Mouse (Mus musculus): Measurements from ENCODE around the gene Brox. TPM values are rescaled to one million over a fixed set of nuclear protein-coding genes. Genes with fewer than 3 reads are reported as not detected.
A peak's percentile ranks its signal among the peaks of the same experiment; 100 is the strongest.
"Not testable (repeated sequence)": the region's sequence is repeated elsewhere in the genome, so short reads cannot be mapped to it uniquely, and the experiment has no call there.

Brox gene
- polyA plus RNA-seq, 1 experiment, result 0.35 TPM

GRCm38 (mm10) chr1:183315783-183316182 lies 18.7 kb upstream of the Brox start:
- no peaks in the 10 kb centered on the region for H3K9me3 ChIP-seq (ENCODE audit: control insufficient read depth, low read length)
- H3K4me1 ChIP-seq (ENCODE audit: control insufficient read depth), result no peaks in the 10 kb centered on the region
- peaks cover 95% of the 10 kb centered on the region for H3K36me3 ChIP-seq (ENCODE audit: control insufficient read depth)
- TF ChIP-seq TAL1 (IDR thresholded peaks at IDR 0.05; ENCODE audit: low read length) (no peak), GATA1 (IDR thresholded peaks at IDR 0.05; ENCODE audit: low read length) (no peak)
- no peaks in the 10 kb centered on the region for H3K27me3 ChIP-seq (ENCODE audit: control insufficient read depth)
- no peak overlapping the region for H3K4me3 ChIP-seq (replicated peaks)

- Histone ChIP-seq H3K4me3 (replicated peaks) (no peak overlapping the region), H3K4me1 (ENCODE audit: control insufficient read depth) (no peaks in the 10 kb centered on the region), H3K27me3 (ENCODE audit: control insufficient read depth) (no peaks in the 10 kb centered on the region), H3K9me3 (ENCODE audit: control insufficient read depth, low read length) (no peaks in the 10 kb centered on the region), H3K36me3 (ENCODE audit: control insufficient read depth) (peaks cover 92% of the 10 kb centered on the region)
- TF ChIP-seq GATA1 (IDR thresholded peaks at IDR 0.05; ENCODE audit: low read length) (no peak), TAL1 (IDR thresholded peaks at IDR 0.05; ENCODE audit: low read length) (no peak)
Observed at GRCm38 (mm10) chr1:183312076-183312475, 15.0 kb upstream of the Brox start.

GRCm38 (mm10) chr1:183309601-183310000 lies 12.5 kb upstream of the Brox start:
- not testable (repeated sequence) for H3K4me1 ChIP-seq (ENCODE audit: control insufficient read depth); H3K4me3 ChIP-seq (replicated peaks); H3K27me3 ChIP-seq (ENCODE audit: control insufficient read depth); H3K9me3 ChIP-seq (ENCODE audit: control insufficient read depth, low read length)
- H3K36me3 ChIP-seq (ENCODE audit: control insufficient read depth), result peaks cover 83% of the 10 kb centered on the region

GRCm38 (mm10) chr1:183308476-183308875 lies 11.4 kb upstream of the Brox start:
- H3K27me3 ChIP-seq (ENCODE audit: control insufficient read depth), result no peaks in the 10 kb centered on the region
- H3K4me1 ChIP-seq (ENCODE audit: control insufficient read depth), result no peaks in the 10 kb centered on the region
- peaks cover 77% of the 10 kb centered on the region for H3K36me3 ChIP-seq (ENCODE audit: control insufficient read depth)
- TF ChIP-seq TAL1 (IDR thresholded peaks at IDR 0.05; ENCODE audit: low read length), result no peak
- no peaks in the 10 kb centered on the region for H3K9me3 ChIP-seq (ENCODE audit: control insufficient read depth, low read length)
- no peak overlapping the region for H3K4me3 ChIP-seq (replicated peaks)

- no peaks in the 10 kb centered on the region for H3K9me3 ChIP-seq (ENCODE audit: control insufficient read depth, low read length)
- TF ChIP-seq TAL1 (IDR thresholded peaks at IDR 0.05; ENCODE audit: low read length), result no peak
- TF ChIP-seq GATA1 (IDR thresholded peaks at IDR 0.05; ENCODE audit: low read length), result no peak
Observed at GRCm38 (mm10) chr1:183307555-183307954, 10.5 kb upstream of the Brox start.

GRCm38 (mm10) chr1:183299161-183299560 lies 2.1 kb upstream of the Brox start:
- no peak for TF ChIP-seq TAL1 (IDR thresholded peaks at IDR 0.05; ENCODE audit: low read length)
- no peak for TF ChIP-seq GATA1 (IDR thresholded peaks at IDR 0.05; ENCODE audit: low read length)
- no peaks in the 10 kb centered on the region for H3K27me3 ChIP-seq (ENCODE audit: control insufficient read depth)
- peaks cover 3% of the 10 kb centered on the region for H3K36me3 ChIP-seq (ENCODE audit: control insufficient read depth)
- peaks cover 2% of the 10 kb centered on the region; the same call in 1 of the 2 replicates for H3K4me1 ChIP-seq (ENCODE audit: control insufficient read depth)
- no peak overlapping the region for H3K4me3 ChIP-seq (replicated peaks)
- no peaks in the 10 kb centered on the region for H3K9me3 ChIP-seq (ENCODE audit: control insufficient read depth, low read length)

More at GRCm38 (mm10) chr1:183307555-183307954, 10.5 kb upstream of the Brox start:
- Histone ChIP-seq H3K4me1 (ENCODE audit: control insufficient read depth) (no peaks in the 10 kb centered on the region), H3K27me3 (ENCODE audit: control insufficient read depth) (no peaks in the 10 kb centered on the region), H3K36me3 (ENCODE audit: control insufficient read depth) (peaks cover 69% of the 10 kb centered on the region), H3K4me3 (replicated peaks) (no peak overlapping the region)

DNA sequence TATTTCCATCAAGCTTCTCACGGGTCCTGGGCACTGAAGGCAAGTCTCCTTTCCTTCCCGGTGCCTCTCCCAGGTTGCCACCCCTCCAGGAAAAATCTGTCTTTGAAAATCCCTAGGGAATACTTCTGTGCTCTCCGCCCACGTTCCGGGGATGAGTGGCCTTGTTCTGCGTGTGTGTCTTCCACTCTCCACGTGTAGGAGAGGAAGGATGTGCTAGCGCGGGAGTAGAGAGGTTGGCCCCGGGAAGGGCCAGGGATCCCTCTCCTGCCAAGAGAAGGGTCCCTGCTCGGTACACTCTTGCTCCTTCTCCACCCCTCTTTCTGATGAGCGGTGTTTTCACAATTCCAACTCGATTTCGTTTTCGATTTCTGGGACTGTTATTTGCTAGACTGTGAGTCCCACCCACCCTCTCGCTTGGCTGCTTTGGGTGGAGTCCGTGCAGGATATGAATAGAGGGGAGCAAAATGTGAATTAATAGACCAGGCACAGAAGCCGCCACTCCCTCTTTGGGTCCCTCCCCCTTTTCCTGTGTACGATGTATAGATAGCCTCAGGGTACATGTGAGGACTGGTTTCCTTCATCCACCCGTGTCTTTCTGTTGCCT lies 919 bp upstream of the Brox start:
- no peak for TF ChIP-seq GATA1 (IDR thresholded peaks at IDR 0.05; ENCODE audit: low read length)
- peaks cover 14% of the 10 kb centered on the region for H3K36me3 ChIP-seq (ENCODE audit: control insufficient read depth)
- H3K4me1 ChIP-seq (ENCODE audit: control insufficient read depth), result peaks cover 2% of the 10 kb centered on the region; the same call in 1 of the 2 replicates
- H3K27me3 ChIP-seq (ENCODE audit: control insufficient read depth), result no peaks in the 10 kb centered on the region
- no peaks in the 10 kb centered on the region for H3K9me3 ChIP-seq (ENCODE audit: control insufficient read depth, low read length)
- H3K4me3 ChIP-seq (replicated peaks), result peak overlapping the region; percentile 65

GRCm38 (mm10) chr1:183297473-183297885 lies 410 bp upstream of the Brox start:
- Histone ChIP-seq H3K36me3 (ENCODE audit: control insufficient read depth) (peaks cover 19% of the 10 kb centered on the region), H3K9me3 (ENCODE audit: control insufficient read depth, low read length) (no peaks in the 10 kb centered on the region), H3K4me1 (ENCODE audit: control insufficient read depth) (peaks cover 2% of the 10 kb centered on the region; the same call in 1 of the 2 replicates), H3K4me3 (replicated peaks) (peak overlapping the region; percentile 65), H3K27me3 (ENCODE audit: control insufficient read depth) (no peaks in the 10 kb centered on the region)
- no peak for TF ChIP-seq GATA1 (IDR thresholded peaks at IDR 0.05; ENCODE audit: low read length)
- TF ChIP-seq TAL1 (IDR thresholded peaks at IDR 0.05; ENCODE audit: low read length), result no peak

DNA sequence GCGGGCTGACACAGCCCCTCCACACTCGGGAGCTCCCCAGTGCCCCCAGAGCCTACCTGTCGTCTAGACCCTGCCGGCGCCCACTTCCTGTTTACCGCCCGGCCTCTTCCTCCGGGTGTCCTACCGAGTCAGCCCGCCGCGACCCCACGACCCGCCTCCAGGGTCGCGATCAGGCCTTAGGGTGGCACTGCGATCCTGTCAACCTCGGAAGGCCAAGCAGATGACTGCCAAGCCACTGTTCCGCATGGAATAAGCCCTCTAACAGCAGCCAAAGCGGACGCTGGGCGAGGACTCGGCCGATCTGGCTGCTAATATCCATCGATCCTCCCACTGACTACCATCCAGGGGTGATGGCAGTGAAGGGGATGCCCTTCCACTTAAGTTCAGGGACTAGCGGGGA lies 604 bp downstream of the Brox start, which contains the start of gene Aida:
TSS of gene Aida (plus strand) at position 126 of the 400 bp plus-strand sequence.
- TF ChIP-seq GATA1 (IDR thresholded peaks at IDR 0.05; ENCODE audit: low read length) (no peak), TAL1 (IDR thresholded peaks at IDR 0.05; ENCODE audit: low read length) (no peak)
- no peaks in the 10 kb centered on the region for H3K27me3 ChIP-seq (ENCODE audit: control insufficient read depth)
- H3K36me3 ChIP-seq (ENCODE audit: control insufficient read depth), result peaks cover 29% of the 10 kb centered on the region
- no peaks in the 10 kb centered on the region for H3K9me3 ChIP-seq (ENCODE audit: control insufficient read depth, low read length)
- H3K4me3 ChIP-seq (replicated peaks), result peak within 1 kb of the TSS; percentile 65
- H3K4me1 ChIP-seq (ENCODE audit: control insufficient read depth), result peaks cover 2% of the 10 kb centered on the region; the same call in 1 of the 2 replicates

DNA sequence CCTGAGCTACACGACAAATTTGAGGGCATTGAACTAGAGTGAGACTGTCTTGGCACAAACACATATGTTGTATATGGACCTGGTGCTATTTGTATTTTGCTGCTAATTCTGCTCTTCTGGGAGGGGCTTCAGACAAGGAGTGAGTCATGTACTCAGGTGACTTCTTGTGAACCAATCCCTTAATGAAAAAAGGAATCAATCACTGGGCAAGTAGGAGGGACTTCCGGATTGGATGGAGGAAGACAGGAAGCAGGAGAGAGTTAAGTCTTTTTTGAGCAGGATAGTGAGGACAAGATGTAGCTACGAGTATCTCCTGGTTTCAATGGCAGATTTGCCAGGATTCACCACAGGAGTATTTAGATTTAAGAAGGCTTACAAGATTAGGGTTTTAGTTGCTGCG lies 7.5 kb downstream of the Brox start:
- H3K36me3 ChIP-seq (ENCODE audit: control insufficient read depth), result peaks cover 96% of the 10 kb centered on the region
- TF ChIP-seq TAL1 (IDR thresholded peaks at IDR 0.05; ENCODE audit: low read length) (no peak), GATA1 (IDR thresholded peaks at IDR 0.05; ENCODE audit: low read length) (no peak)
- no peaks in the 10 kb centered on the region; the same call in 1 of the 2 replicates for H3K4me1 ChIP-seq (ENCODE audit: control insufficient read depth)
- H3K9me3 ChIP-seq (ENCODE audit: control insufficient read depth, low read length), result no peaks in the 10 kb centered on the region
- no peaks in the 10 kb centered on the region for H3K27me3 ChIP-seq (ENCODE audit: control insufficient read depth)
- no peak overlapping the region for H3K4me3 ChIP-seq (replicated peaks)
